Mouse (Mus musculus) forebrain, embryonic 13.5 days (tissue): ENCODE measurements around the gene Frk. TPM values are rescaled to one million over a fixed set of nuclear protein-coding genes. Genes with fewer than 3 reads are reported as not detected.

Experiments
- ATAC-seq: fragments of 200-750 bp; cut with Nextera tagmentation; 2 replicates; pipeline ENCODE4 v1.8.0; 2017
- H3K27ac ChIP-seq: fragments of 300-500 bp; sonication (generic); 2 replicates; pipeline ENCODE4 v1.5.1; 2015; ENCODE audit warnings: inconsistent platforms, mild to moderate bottlenecking, moderate library complexity
- H3K27me3 ChIP-seq: fragments of 300-500 bp; sonication (generic); 2 replicates; pipeline ENCODE4 v1.6.1; 2015; ENCODE audit warnings: mild to moderate bottlenecking, inconsistent platforms
- H3K36me3 ChIP-seq: fragments of 300-500 bp; sonication (generic); 2 replicates; pipeline ENCODE4 v1.6.1; 2015; ENCODE audit warnings: mild to moderate bottlenecking, inconsistent platforms; ENCODE audit not compliant: poor library complexity, severe bottlenecking
- H3K4me1 ChIP-seq: fragments of 300-500 bp; sonication (generic); 2 replicates; pipeline ENCODE4 v1.6.1; 2015; ENCODE audit warnings: inconsistent platforms
- H3K4me2 ChIP-seq: fragments of 300-500 bp; sonication (generic); 2 replicates; pipeline ENCODE4 v1.6.1; 2015; ENCODE audit warnings: inconsistent platforms, mild to moderate bottlenecking, moderate library complexity
- H3K4me3 ChIP-seq: fragments of 300-500 bp; sonication (generic); 2 replicates; pipeline ENCODE4 v1.5.1; 2015; ENCODE audit warnings: mild to moderate bottlenecking, inconsistent platforms
- H3K9ac ChIP-seq: fragments of 300-500 bp; sonication (generic); 2 replicates; pipeline ENCODE4 v1.6.1; 2015; ENCODE audit warnings: mild to moderate bottlenecking, inconsistent platforms
- H3K9me3 ChIP-seq: fragments of 300-500 bp; sonication (generic); replicated peaks from 2 replicates; pipeline ENCODE4 v1.6.1; 2016; ENCODE audit warnings: inconsistent platforms
- WGBS: fragments of 180-500 bp; shearing (Covaris S2); methylation state at CpG from one replicate; pipeline ENCODE4 v1.1.7; 2015; 5-methylcytosine and 5-hydroxymethylcytosine counted together
- polyA plus RNA-seq: library from polyadenylated mRNA; unstranded; fragments of >200 nt; fragmentation: Nextera tagmentation; extraction: Ambion mirVana; gene quantifications from 2 replicates; pipeline ENCODE4 v1.2.1, GENCODE M21; 2015

The Frk gene
- polyA plus RNA-seq, 1 experiment from 2014 or later = 0.66 TPM

GRCm38 (mm10) chr10:34512551-34512950 is 29.4 kb downstream of the Frk start:
- no peaks in the 10 kb centered on the region for H3K4me1 ChIP-seq
- no peak overlapping the region for H3K4me3 ChIP-seq
- H3K36me3 ChIP-seq = no peaks in the 10 kb centered on the region
- H3K4me2 ChIP-seq = no peak overlapping the region
- H3K27ac ChIP-seq = no peak overlapping the region
- no peak overlapping the region for H3K9ac ChIP-seq
- no peak for ATAC-seq
- no peaks in the 10 kb centered on the region for H3K9me3 ChIP-seq
- no peaks in the 10 kb centered on the region for H3K27me3 ChIP-seq
- 55% methylated on average over 4 of the region's 4 CpGs for WGBS

GRCm38 (mm10) chr10:34525598-34525997 is 42.4 kb downstream of the Frk start:
- H3K9ac ChIP-seq = no peak overlapping the region
- no peak overlapping the region for H3K27ac ChIP-seq

DNA sequence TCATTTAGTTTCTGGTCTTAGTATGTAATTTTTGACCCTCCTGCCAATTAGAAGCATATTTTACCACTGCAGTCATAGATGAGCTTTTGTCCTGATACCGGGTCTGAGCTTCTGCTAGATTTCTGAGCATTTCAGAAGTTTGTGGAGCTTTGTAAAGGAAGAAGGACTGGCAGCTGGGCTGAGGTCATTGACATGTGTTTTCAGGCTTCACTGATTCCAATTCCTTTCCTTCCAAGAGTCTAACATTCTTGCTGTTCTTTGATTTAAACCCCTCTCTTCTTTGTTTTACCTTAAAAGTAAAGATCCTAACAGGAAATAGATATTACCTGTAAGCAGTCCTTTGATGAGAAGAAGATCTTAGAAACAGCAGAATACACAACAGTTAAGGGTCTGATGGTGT is 48.6 kb downstream of the Frk start:
- H3K4me3 ChIP-seq = no peak overlapping the region
- H3K9me3 ChIP-seq = no peaks in the 10 kb centered on the region
- ATAC-seq = no peak
- H3K36me3 ChIP-seq = no peaks in the 10 kb centered on the region
- H3K9ac ChIP-seq = no peak overlapping the region
- H3K27me3 ChIP-seq = no peaks in the 10 kb centered on the region
- H3K4me2 ChIP-seq = no peak overlapping the region
- whole genome bisulfite sequencing = 68% methylated on average over 1 of the region's 1 CpGs
- H3K4me1 ChIP-seq = no peaks in the 10 kb centered on the region
- H3K27ac ChIP-seq = no peak overlapping the region

More at GRCm38 (mm10) chr10:34525598-34525997, 42.4 kb downstream of the Frk start:
- no peaks in the 10 kb centered on the region for H3K36me3 ChIP-seq
- ATAC-seq = no peak
- H3K4me2 ChIP-seq = no peak overlapping the region
- no peaks in the 10 kb centered on the region for H3K4me1 ChIP-seq
- WGBS = 87% methylated on average over 1 of the region's 1 CpGs
- no peaks in the 10 kb centered on the region for H3K9me3 ChIP-seq
- H3K4me3 ChIP-seq = no peak overlapping the region
- H3K27me3 ChIP-seq = no peaks in the 10 kb centered on the region

- Histone ChIP-seq H3K4me1 (no peaks in the 10 kb centered on the region), H3K27me3 (no peaks in the 10 kb centered on the region), H3K4me3 (no peak overlapping the region), H3K9me3 (no peaks in the 10 kb centered on the region), H3K36me3 (no peaks in the 10 kb centered on the region), H3K9ac (no peak overlapping the region), H3K27ac (no peak overlapping the region), H3K4me2 (no peak overlapping the region)
- ATAC-seq = no peak
- 82% methylated on average over 1 of the region's 1 CpGs for WGBS
These were observed 49.3 kb downstream of the Frk start for GRCm38 (mm10) chr10:34532507-34532906.

DNA sequence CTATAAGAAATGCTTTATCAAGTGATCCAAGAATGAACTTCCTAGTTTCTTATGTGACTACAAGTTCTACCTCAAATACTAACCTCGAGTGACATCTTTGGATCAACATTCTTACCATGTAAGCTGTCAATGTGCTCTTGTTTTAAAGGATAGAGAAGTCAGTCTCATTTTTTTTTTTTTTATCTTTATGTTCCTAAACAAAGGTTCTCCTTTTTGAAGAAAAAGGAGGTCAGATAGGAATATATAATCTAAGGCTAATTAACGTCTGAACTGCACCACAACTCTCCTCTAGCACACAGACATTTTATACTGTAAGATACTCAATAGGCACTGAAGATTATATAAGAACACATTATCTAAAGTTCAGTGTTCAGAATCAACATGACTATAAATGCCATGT is 57.5 kb downstream of the Frk start:
- Histone ChIP-seq H3K4me3 (no peak overlapping the region), H3K4me2 (no peak overlapping the region), H3K9ac (no peak overlapping the region), H3K4me1 (no peaks in the 10 kb centered on the region), H3K36me3 (no peaks in the 10 kb centered on the region), H3K27me3 (no peaks in the 10 kb centered on the region), H3K27ac (no peak overlapping the region), H3K9me3 (no peaks in the 10 kb centered on the region)
- WGBS = 82% methylated on average over 2 of the region's 2 CpGs
- ATAC-seq = no peak

DNA sequence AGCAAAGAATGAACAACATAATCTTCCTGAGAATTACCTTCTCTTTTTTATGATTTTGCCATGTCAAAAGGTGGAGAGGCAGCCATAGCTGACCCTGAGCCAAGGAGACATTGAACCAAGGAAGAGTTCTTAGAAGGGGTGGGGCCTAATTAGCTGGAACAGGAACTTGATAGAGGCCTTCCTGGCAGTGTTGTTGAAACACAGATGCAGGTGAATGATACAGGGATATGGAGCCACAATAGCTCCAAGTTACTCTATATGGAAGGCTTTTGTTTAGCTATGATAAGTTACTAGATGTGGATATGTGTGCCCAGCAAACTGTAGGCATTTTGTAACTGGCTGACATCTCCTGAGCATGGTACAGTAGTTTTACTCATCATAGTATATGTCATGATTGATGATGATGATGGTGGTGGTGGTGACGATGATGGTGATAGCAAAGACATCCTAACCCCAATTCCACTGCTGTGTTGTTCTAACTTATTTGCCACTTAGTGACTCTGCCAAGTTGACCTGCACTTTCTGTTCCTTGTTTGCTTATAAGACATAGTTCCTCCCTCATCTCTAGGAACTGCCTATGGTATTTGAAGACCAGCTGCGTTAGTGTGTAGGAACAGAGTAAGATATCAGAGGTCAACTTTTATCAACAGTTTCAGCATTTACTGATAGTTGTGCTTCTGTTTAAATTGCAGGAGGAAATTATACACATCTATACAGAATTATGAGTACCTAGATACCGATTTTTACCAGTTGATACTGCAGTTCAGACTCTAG is 58.7 kb downstream of the Frk start:
- ATAC-seq = no peak
- WGBS = 89% methylated on average over 3 of the region's 3 CpGs
- H3K9me3 ChIP-seq = no peaks in the 10 kb centered on the region

DNA sequence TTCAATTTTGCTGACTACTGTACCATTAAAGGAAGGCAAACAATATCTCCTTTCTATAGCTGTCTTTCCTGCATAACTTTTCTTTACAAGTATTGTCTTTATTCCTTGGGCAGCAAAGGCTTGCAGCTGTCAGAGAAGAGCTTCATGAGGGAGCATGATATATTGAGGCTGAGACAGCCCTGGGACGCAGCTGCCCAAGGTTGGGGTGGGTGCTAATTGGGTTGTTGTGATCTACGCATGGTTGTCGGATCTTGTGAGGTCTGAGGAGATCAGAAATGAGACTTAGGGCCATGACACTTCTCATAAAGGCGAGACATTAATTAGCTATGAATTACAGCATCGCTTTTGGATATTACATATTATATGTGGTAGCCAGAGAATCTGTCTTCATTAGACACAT is 67.4 kb downstream of the Frk start:
- Histone ChIP-seq H3K9ac (no peak overlapping the region), H3K9me3 (no peaks in the 10 kb centered on the region), H3K27me3 (no peaks in the 10 kb centered on the region), H3K4me1 (no peaks in the 10 kb centered on the region), H3K27ac (no peak overlapping the region), H3K36me3 (no peaks in the 10 kb centered on the region), H3K4me3 (no peak overlapping the region), H3K4me2 (no peak overlapping the region)
- 78% methylated on average over 5 of the region's 5 CpGs for WGBS
- no peak; the same call in 1 of the 2 replicates for ATAC-seq

More for the DNA sequence above, 58.7 kb downstream of the Frk start:
- Histone ChIP-seq H3K4me1 (no peaks in the 10 kb centered on the region), H3K36me3 (no peaks in the 10 kb centered on the region), H3K9ac (no peak overlapping the region), H3K4me2 (no peak overlapping the region), H3K4me3 (no peak overlapping the region), H3K27me3 (no peaks in the 10 kb centered on the region), H3K27ac (no peak overlapping the region)

GRCm38 (mm10) chr10:34551636-34552035 is 68.4 kb downstream of the Frk start:
- H3K4me2 ChIP-seq = no peak overlapping the region
- H3K4me3 ChIP-seq = no peak overlapping the region
- H3K4me1 ChIP-seq = no peaks in the 10 kb centered on the region
- WGBS = 82% methylated on average over 5 of the region's 5 CpGs
- H3K27ac ChIP-seq = no peak overlapping the region
- H3K9me3 ChIP-seq = no peaks in the 10 kb centered on the region
- H3K36me3 ChIP-seq = no peaks in the 10 kb centered on the region
- no peak for ATAC-seq
- no peaks in the 10 kb centered on the region for H3K27me3 ChIP-seq
- H3K9ac ChIP-seq = no peak overlapping the region

GRCm38 (mm10) chr10:34563518-34564176 is 80.4 kb downstream of the Frk start:
- no peak overlapping the region for H3K4me2 ChIP-seq
- no peaks in the 10 kb centered on the region for H3K9me3 ChIP-seq
- no peak for ATAC-seq
- WGBS = 96% methylated on average over 1 of the region's 1 CpGs
- no peaks in the 10 kb centered on the region for H3K4me1 ChIP-seq
- no peaks in the 10 kb centered on the region for H3K27me3 ChIP-seq
- H3K9ac ChIP-seq = no peak overlapping the region
- no peak overlapping the region for H3K27ac ChIP-seq
- H3K36me3 ChIP-seq = no peaks in the 10 kb centered on the region
- no peak overlapping the region for H3K4me3 ChIP-seq

- Histone ChIP-seq H3K4me3 (no peak overlapping the region), H3K9me3 (no peaks in the 10 kb centered on the region)
- no peak for ATAC-seq
These were observed 132.3 kb downstream of the Frk start for GRCm38 (mm10) chr10:34615474-34615873.

DNA sequence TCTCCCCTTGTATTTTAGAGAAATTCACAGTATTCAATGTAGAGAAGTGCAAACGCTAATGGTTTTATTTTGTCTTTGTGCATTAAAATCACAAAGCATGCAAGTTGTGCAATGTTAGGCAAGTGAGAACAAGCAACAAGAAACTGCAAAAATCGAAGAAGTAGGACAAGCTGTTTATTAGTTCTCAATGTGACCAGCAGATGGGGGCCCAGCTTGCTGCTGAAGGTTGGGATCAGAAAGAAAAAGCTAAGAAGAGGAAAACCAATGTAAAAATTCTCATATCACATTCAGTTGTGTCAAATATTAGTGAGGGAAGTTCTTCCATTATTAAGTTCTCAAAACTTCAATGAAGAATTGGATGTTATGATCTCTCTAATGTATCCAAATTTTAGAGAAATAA is 134.0 kb downstream of the Frk start:
- no peak for ATAC-seq

More at GRCm38 (mm10) chr10:34615474-34615873, 132.3 kb downstream of the Frk start:
- H3K27ac ChIP-seq = no peak overlapping the region
- H3K9ac ChIP-seq = no peak overlapping the region
- H3K36me3 ChIP-seq = no peaks in the 10 kb centered on the region
- no peaks in the 10 kb centered on the region for H3K27me3 ChIP-seq
- H3K4me1 ChIP-seq = no peaks in the 10 kb centered on the region
- H3K4me2 ChIP-seq = no peak overlapping the region

DNA sequence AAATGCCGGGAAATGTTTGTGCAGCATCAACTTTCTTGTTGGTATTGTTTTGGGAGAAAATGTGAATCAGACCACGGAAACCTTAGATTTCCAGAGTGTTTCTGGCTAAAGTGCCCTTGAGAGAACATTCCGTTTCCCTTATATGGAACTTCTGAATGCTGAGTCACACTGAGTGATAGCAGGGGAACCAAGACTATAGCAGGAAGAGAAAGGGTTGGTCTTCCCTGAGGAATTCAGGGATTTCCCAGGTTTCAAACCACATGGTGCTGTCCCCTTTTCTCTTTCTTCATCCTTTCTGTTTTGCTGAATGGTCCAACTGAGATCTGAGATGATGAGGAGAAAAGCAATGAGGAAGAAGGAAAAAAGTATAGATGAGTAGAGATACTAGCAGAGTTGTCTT is 135.3 kb downstream of the Frk start:
- 70% methylated on average over 3 of the region's 3 CpGs for WGBS
- H3K9ac ChIP-seq = no peak overlapping the region
- H3K9me3 ChIP-seq = no peaks in the 10 kb centered on the region

More for the DNA sequence above, 134.0 kb downstream of the Frk start:
- H3K27ac ChIP-seq = no peak overlapping the region
- no peaks in the 10 kb centered on the region for H3K27me3 ChIP-seq
- no peak overlapping the region for H3K4me2 ChIP-seq
- no peaks in the 10 kb centered on the region for H3K36me3 ChIP-seq
- WGBS = 72% methylated on average over 2 of the region's 2 CpGs
- no peaks in the 10 kb centered on the region for H3K9me3 ChIP-seq
- H3K9ac ChIP-seq = no peak overlapping the region
- no peak overlapping the region for H3K4me3 ChIP-seq
- no peaks in the 10 kb centered on the region for H3K4me1 ChIP-seq

More for the DNA sequence above, 135.3 kb downstream of the Frk start:
- Histone ChIP-seq H3K4me2 (no peak overlapping the region), H3K4me1 (no peaks in the 10 kb centered on the region), H3K4me3 (no peak overlapping the region), H3K27me3 (no peaks in the 10 kb centered on the region), H3K27ac (no peak overlapping the region), H3K36me3 (no peaks in the 10 kb centered on the region)
- no peak for ATAC-seq
